Mouse (Mus musculus) hindbrain, embryonic 12.5 days (tissue): ENCODE data around the gene Tmem258. TPM values are rescaled to one million over a fixed set of nuclear protein-coding genes. Genes with fewer than 3 reads are reported as not detected.

Experiments
- microRNA-seq: library from miRNA; unstranded; fragments of <30 nt; microRNA quantifications from one replicate; pipeline ENCODE4, GENCODE M21; 2017
- polyA plus RNA-seq: library from polyadenylated mRNA; unstranded; fragments of >200 nt; fragmentation: Nextera tagmentation; extraction: Ambion mirVana; gene quantifications from 2 replicates; pipeline ENCODE4 v1.2.1, GENCODE M21; 2016

The Tmem258 gene
- polyA plus RNA-seq, 1 experiment from 2014 or later, result 342 TPM

Small RNA genes lying within 50 kb of the gene (microRNA-seq; reads per million reads assigned to microRNA genes)
- 1.1 reads per million for gene Mir6993

Other genes with a start within 250 kb of the Tmem258 start
- gene Fth1, start 223.4 kb upstream of the Tmem258 start, polyA plus RNA-seq, result 1,445 and 1,581 TPM in 2 replicates
- gene Best1, start 202.4 kb upstream of the Tmem258 start, polyA plus RNA-seq, result 0.94 and 1.1 TPM in 2 replicates
- gene Rab3il1, start 202.3 kb upstream of the Tmem258 start, polyA plus RNA-seq, result 35.4 and 40.0 TPM in 2 replicates
- gene Fads3, start 162.4 kb upstream of the Tmem258 start, polyA plus RNA-seq, result 13.1 and 16.6 TPM in 2 replicates
- 173 and 177 TPM in 2 replicates for gene Fads2, start 102.3 kb upstream of the Tmem258 start, polyA plus RNA-seq
- gene Fads1, start 21.1 kb upstream of the Tmem258 start, polyA plus RNA-seq, result 175 and 183 TPM in 2 replicates
- gene Fen1, start 155 bp downstream of the Tmem258 start, polyA plus RNA-seq, result 60.3 and 62.4 TPM in 2 replicates
- gene Myrf, start 36.7 kb downstream of the Tmem258 start, polyA plus RNA-seq, result 1.3 and 1.9 TPM in 2 replicates
- gene Dagla, start 100.9 kb downstream of the Tmem258 start, polyA plus RNA-seq, result 4.9 and 5.1 TPM in 2 replicates
- 6.2 and 7.6 TPM in 2 replicates for gene Syt7, start 185.1 kb downstream of the Tmem258 start, polyA plus RNA-seq